Mouse (Mus musculus) liver, postnatal 0 days (tissue): ENCODE results near the gene Tmem33. TPM values are rescaled to one million over a fixed set of nuclear protein-coding genes. Genes with fewer than 3 reads are reported as not detected.

Experiments used
- ATAC-seq: fragments of 200-750 bp; cut with Nextera tagmentation; 2 replicates; pipeline ENCODE4 v1.8.0; 2017; ENCODE audit warnings: mild to moderate bottlenecking, moderate library complexity
- DNase-seq: peaks from one replicate; pipeline ENCODE4 v3.0.0-alpha.2; 2016
- H3K27ac ChIP-seq: fragments of 300-500 bp; sonication (generic); 2 replicates; pipeline ENCODE4 v1.5.1; 2014; ENCODE audit warnings: antibody characterized with exemption, moderate library complexity, mild to moderate bottlenecking, low read depth
- H3K27me3 ChIP-seq: fragments of 300-500 bp; sonication (generic); 2 replicates; pipeline ENCODE4 v1.6.1; 2014; ENCODE audit warnings: low read length, control low read depth, mixed read lengths; ENCODE audit not compliant: insufficient read depth
- H3K36me3 ChIP-seq: fragments of 300-500 bp; sonication (generic); replicated peaks from 2 replicates; pipeline ENCODE4 v1.6.1; 2014; ENCODE audit warnings: mild to moderate bottlenecking, control low read depth, low read length, moderate library complexity, mixed read lengths; ENCODE audit not compliant: insufficient read depth
- H3K4me1 ChIP-seq: fragments of 300-500 bp; sonication (generic); 2 replicates; pipeline ENCODE4 v1.6.1; 2014; ENCODE audit warnings: antibody characterized with exemption, mild to moderate bottlenecking, control low read depth; ENCODE audit not compliant: insufficient read depth
- H3K4me2 ChIP-seq: fragments of 300-500 bp; sonication (generic); 2 replicates; pipeline ENCODE4 v1.6.1; 2014; ENCODE audit warnings: low read depth, mild to moderate bottlenecking, low read length, moderate library complexity, mixed read lengths
- H3K4me3 ChIP-seq: fragments of 300-500 bp; sonication (generic); 2 replicates; pipeline ENCODE4 v1.5.1; 2014; ENCODE audit warnings: low read depth, low read length
- H3K9ac ChIP-seq: fragments of 300-500 bp; sonication (generic); replicated peaks from 2 replicates; pipeline ENCODE4 v1.6.1; 2014; ENCODE audit warnings: mild to moderate bottlenecking, moderate library complexity
- H3K9me3 ChIP-seq: fragments of 300-500 bp; sonication (generic); 2 replicates; pipeline ENCODE4 v1.6.1; 2016; ENCODE audit warnings: mild to moderate bottlenecking, control low read depth, low read length, mixed read lengths
- CTCF ChIP-seq: sonication (generic); IDR thresholded peaks from 2 replicates; pipeline ENCODE4 v1.5.1; 2016; ENCODE audit warnings: antibody characterized with exemption, low read depth
- EP300 ChIP-seq: IDR thresholded peaks from 2 replicates; pipeline ENCODE4 v1.6.1; 2016; ENCODE audit warnings: antibody characterized with exemption, low read depth, mild to moderate bottlenecking
- WGBS: fragments of 180-500 bp; shearing (Covaris S2); extraction: QIAGEN DNeasy Blood & Tissue Kit; methylation state at CpG from one replicate; pipeline ENCODE4 v1.1.7; 2014; ENCODE audit not compliant: insufficient replicate concordance; 5-methylcytosine and 5-hydroxymethylcytosine counted together
- polyA plus RNA-seq: library from polyadenylated mRNA; unstranded; fragments of >200 nt; fragmentation: Nextera tagmentation; extraction: Ambion mirVana; gene quantifications from 2 replicates; pipeline ENCODE4 v1.2.1, GENCODE M21; 2015

The Tmem33 gene
- polyA plus RNA-seq, 1 experiment from 2014 or later: 86.4 TPM

GRCm38 (mm10) chr5:67279840-67280239, 19.5 kb downstream of the Tmem33 start:
- H3K4me1 ChIP-seq: peaks cover 6% of the 10 kb centered on the region
- peak overlapping the region; percentile 58 for H3K27ac ChIP-seq
- ATAC-seq (peak; percentile 83), DNase-seq (peak; percentile 14)
- H3K4me3 ChIP-seq: no peak overlapping the region
- 68% methylated on average over 4 of the region's 4 CpGs for WGBS
- no peaks in the 10 kb centered on the region for H3K9me3 ChIP-seq
- H3K4me2 ChIP-seq: peak overlapping the region; percentile 22; the same call in 1 of the 2 replicates
- H3K27me3 ChIP-seq: no peaks in the 10 kb centered on the region
- no peak for TF ChIP-seq CTCF
- TF ChIP-seq EP300: no peak
- no peak overlapping the region for H3K9ac ChIP-seq
- H3K36me3 ChIP-seq: peaks cover 21% of the 10 kb centered on the region

- Histone ChIP-seq H3K9ac (no peak overlapping the region), H3K27ac (peak overlapping the region; percentile 58), H3K4me2 (peak overlapping the region; percentile 22; the same call in 1 of the 2 replicates), H3K9me3 (no peaks in the 10 kb centered on the region), H3K4me3 (no peak overlapping the region), H3K4me1 (peaks cover 6% of the 10 kb centered on the region), H3K27me3 (no peaks in the 10 kb centered on the region), H3K36me3 (peaks cover 27% of the 10 kb centered on the region)
- DNase-seq (peak; percentile 9), ATAC-seq (peak; percentile 97)
- no peak for TF ChIP-seq CTCF
- TF ChIP-seq EP300: peak; percentile 100
- WGBS: 58% methylated on average over 4 of the region's 4 CpGs
These were observed 20.0 kb downstream of the Tmem33 start for GRCm38 (mm10) chr5:67280400-67280799.

- Histone ChIP-seq H3K27ac (no peak overlapping the region), H3K4me2 (peak overlapping the region; percentile 41), H3K4me3 (no peak overlapping the region), H3K4me1 (peaks cover 8% of the 10 kb centered on the region), H3K9ac (no peak overlapping the region), H3K9me3 (no peaks in the 10 kb centered on the region), H3K27me3 (no peaks in the 10 kb centered on the region), H3K36me3 (peaks cover 27% of the 10 kb centered on the region)
- ATAC-seq: peak; percentile 66
- WGBS: 60% methylated on average over 3 of the region's 3 CpGs
- DNase-seq: no peak
- TF ChIP-seq CTCF (no peak), EP300 (no peak)
These were observed 34.7 kb downstream of the Tmem33 start for GRCm38 (mm10) chr5:67295029-67295428.

DNA sequence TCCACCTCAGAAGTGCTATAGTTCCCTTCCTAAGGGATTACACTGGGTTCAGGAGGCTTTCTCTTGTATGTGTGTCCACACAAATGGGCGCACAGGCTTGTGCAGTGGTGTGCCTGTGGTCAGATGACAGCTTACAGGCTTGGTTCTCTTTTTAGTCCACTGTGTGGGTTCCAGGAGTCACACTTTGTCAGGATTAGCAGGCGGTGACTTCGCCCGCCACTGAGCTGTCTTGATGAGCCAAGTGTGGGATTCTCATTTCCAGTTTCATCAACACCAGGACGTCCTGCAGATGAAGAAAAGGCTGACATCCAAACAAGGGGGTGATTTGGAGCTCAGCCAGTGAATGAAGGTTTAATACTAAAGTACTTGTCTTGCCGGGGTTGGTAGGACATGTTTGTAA, 35.3 kb downstream of the Tmem33 start:
- no peak overlapping the region for H3K9ac ChIP-seq
- no peaks in the 10 kb centered on the region for H3K9me3 ChIP-seq
- DNase-seq: no peak
- WGBS: 80% methylated on average over 6 of the region's 6 CpGs
- H3K27ac ChIP-seq: no peak overlapping the region
- H3K36me3 ChIP-seq: peaks cover 25% of the 10 kb centered on the region
- no peak for TF ChIP-seq CTCF
- no peak for TF ChIP-seq EP300
- H3K4me3 ChIP-seq: no peak overlapping the region
- H3K27me3 ChIP-seq: no peaks in the 10 kb centered on the region
- no peak for ATAC-seq
- no peak overlapping the region for H3K4me2 ChIP-seq
- H3K4me1 ChIP-seq: peaks cover 12% of the 10 kb centered on the region

DNA sequence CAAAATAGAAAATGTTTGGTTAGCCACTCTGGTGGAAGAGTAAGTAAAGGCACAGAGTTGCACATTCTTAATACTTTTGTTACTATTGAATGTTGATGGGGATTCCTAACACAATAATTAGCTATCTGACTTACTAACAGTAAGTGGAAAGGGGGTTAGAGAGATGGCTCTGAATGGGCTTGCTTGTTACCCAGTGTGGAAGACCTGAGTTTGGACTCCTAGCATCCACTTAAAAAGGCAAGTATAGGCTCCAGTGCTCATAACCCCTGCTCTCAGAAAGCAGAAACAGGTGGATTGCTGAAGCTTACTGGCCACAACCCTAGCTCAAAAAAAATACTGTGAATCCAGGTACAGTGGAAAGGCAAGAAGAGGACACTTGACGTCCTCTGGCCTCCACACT, 35.8 kb downstream of the Tmem33 start:
- Histone ChIP-seq H3K36me3 (peaks cover 21% of the 10 kb centered on the region), H3K27ac (no peak overlapping the region), H3K4me3 (no peak overlapping the region), H3K9me3 (no peaks in the 10 kb centered on the region), H3K4me2 (no peak overlapping the region), H3K27me3 (no peaks in the 10 kb centered on the region), H3K9ac (no peak overlapping the region), H3K4me1 (peaks cover 14% of the 10 kb centered on the region)
- no peak for DNase-seq
- no peak for ATAC-seq
- no peak for TF ChIP-seq CTCF
- TF ChIP-seq EP300: no peak
- 87% methylated on average over 1 of the region's 1 CpGs for WGBS

- Histone ChIP-seq H3K9me3 (no peaks in the 10 kb centered on the region), H3K27me3 (no peaks in the 10 kb centered on the region), H3K27ac (0 out of 2 replicates have a peak overlapping the region, but pooled peaks have one; percentile 18), H3K4me2 (no peak overlapping the region), H3K4me1 (peaks cover 15% of the 10 kb centered on the region), H3K36me3 (peaks cover 12% of the 10 kb centered on the region), H3K9ac (no peak overlapping the region), H3K4me3 (no peak overlapping the region)
- TF ChIP-seq CTCF: no peak
- TF ChIP-seq EP300: no peak
- DNase-seq (no peak), ATAC-seq (no peak)
- 75% methylated on average over 5 of the region's 5 CpGs for WGBS
These were observed 36.9 kb downstream of the Tmem33 start for GRCm38 (mm10) chr5:67297026-67297813.
